Mouse (Mus musculus): ENCODE data around the gene Armc6.

The Armc6 gene

DNA sequence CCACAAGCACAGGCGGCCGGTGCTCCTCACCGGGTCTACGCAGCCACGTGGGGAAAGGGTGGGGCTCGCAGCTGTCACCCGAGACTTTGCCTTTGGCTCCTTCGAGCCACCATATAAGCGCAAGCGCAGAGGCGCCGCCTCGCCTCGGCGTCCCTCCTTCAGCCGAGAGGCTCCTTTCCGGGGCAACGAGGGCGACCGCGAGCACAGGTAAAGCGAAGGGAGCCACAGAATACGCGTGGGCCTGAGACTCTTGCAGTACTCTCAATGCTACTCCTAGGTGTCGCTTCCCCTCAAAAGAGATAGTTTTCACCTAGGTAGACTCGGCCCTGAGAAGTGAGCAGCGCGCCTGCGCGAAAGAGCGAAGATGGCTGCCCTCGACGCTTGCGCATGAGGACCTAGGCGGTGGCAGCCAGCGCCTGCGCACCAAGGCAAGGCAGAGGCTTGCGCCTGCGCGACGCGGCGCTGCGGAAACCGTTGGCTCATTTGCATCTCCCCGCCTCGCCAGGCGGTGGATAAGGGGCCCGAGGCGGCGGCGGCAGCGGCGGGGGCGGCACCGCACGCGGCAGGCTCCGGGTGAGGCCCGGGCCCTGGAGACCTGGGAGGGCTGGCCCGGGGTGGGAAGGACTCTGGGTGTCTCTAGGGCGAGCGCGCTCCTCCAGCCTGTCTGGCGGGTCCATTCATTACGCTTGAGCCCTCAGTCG, at the start of gene Armc6, which contains the start of gene Sugp2:
TSS of gene Armc6 (minus strand) at position 387 of the 701 bp plus-strand sequence.
TSS of gene Sugp2 (plus strand) at position 147 of the 701 bp plus-strand sequence.
- in situ Hi-C loops (cut with MboI, MseI): no loop called here

DNA sequence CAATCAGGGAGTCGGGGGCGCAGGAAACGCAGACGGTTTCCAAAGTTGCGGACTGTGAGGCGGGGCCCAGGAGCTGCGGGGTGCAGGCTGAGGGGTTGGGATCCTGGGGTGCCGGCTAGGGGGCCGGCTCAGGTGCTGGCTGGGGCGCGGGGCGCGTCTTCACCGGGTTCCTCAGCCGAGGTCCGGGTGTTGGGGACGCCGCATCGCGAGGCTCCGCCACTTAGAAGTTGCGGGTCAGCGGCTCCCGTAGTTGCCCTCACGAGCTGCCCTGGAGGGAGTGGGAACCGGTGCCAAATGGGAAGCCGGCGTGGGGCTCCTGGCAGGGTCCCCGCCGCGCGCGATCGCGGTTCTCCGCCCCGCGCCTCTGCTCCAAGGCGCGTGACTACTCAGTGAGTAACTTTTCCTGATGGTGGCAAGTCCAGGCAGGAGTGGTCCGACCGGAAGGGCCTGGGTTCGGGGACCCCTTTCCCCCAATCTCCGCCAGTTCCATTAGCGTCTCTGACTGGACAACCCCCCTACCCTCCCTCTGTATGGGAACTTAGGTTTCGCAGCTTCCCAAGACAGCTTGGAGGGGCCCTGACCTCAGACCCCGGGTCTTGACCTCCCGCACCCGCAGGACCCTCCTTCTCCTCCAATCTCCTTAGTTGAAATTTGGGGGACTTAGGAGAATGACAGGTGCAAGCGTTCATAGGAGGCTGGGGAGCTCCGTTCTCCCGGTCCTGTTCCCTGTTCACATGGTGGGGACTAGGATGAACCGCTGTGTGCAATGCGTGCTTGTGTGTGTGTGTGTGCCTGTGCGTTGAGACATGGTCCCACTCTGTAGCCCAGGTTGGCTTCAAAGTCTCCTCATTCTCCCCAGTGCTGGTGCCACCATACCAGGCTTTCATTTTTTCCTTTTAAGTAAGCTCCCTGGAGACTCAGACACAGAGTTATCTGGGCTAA, 49.1 kb upstream of the Armc6 start:
- in situ Hi-C loops (cut with MboI, MseI): no loop called here

- in situ Hi-C loops (cut with MboI, MseI): no loop called here
These were observed 48.4 kb upstream of the Armc6 start, which contains the start of gene Homer3 for GRCm38 (mm10) chr8:70282603-70283135. Gene Homer3 (plus strand): TSS chr8:70282827.

DNA sequence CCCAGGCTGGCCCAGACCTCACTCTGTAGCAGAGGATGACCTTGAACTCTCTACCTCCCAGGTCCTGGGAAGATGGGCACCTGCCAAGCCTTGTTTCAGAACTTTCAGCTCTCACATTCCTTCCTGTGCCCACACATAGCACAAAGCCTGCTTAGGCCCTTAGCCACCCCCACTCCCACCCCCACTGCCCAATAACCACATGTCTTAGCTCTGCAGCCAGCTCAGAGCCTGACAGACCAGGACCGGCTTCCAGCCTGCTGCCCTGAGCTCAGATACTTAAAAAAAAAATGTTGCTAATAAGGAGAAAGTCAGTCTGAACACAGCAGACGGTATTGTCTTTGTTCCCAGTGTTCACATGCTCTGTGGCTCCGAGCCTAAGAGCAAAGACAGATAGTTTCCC, 46.7 kb upstream of the Armc6 start:
- in situ Hi-C loops (cut with MboI, MseI): no loop called here

GRCm38 (mm10) chr8:70279266-70279665, 45.0 kb upstream of the Armc6 start:
- in situ Hi-C loops (cut with MboI, MseI): no loop called here

GRCm38 (mm10) chr8:70278175-70278574, 43.9 kb upstream of the Armc6 start:
- in situ Hi-C loops (cut with MboI, MseI): no loop called here

- in situ Hi-C loops (cut with MboI, MseI): no loop called here
These were observed 42.2 kb upstream of the Armc6 start for GRCm38 (mm10) chr8:70276476-70276875.

- in situ Hi-C loops (cut with MboI, MseI): no loop called here
These were observed 40.1 kb upstream of the Armc6 start for GRCm38 (mm10) chr8:70274350-70274749.

DNA sequence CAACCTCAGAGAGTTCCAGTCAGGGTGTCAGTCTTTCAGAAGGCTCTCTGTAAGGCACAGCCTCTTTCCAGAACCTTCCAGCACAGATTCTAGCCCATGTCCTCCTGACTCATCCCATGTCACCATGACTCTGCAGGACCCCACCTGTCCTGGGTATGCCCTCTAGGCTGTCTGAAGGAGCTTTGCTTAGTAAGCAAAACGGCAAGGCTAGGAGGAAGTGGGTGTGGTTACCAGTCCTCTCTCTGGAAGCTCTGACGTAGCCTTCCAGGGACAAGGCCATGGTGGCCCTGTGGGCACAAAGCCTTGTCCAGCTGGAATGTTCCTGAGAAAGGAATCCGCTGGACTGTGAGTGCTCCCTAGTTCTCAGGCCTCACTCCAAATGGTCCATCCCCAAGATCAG, 38.7 kb upstream of the Armc6 start:
- in situ Hi-C loops (cut with MboI, MseI): no loop called here

DNA sequence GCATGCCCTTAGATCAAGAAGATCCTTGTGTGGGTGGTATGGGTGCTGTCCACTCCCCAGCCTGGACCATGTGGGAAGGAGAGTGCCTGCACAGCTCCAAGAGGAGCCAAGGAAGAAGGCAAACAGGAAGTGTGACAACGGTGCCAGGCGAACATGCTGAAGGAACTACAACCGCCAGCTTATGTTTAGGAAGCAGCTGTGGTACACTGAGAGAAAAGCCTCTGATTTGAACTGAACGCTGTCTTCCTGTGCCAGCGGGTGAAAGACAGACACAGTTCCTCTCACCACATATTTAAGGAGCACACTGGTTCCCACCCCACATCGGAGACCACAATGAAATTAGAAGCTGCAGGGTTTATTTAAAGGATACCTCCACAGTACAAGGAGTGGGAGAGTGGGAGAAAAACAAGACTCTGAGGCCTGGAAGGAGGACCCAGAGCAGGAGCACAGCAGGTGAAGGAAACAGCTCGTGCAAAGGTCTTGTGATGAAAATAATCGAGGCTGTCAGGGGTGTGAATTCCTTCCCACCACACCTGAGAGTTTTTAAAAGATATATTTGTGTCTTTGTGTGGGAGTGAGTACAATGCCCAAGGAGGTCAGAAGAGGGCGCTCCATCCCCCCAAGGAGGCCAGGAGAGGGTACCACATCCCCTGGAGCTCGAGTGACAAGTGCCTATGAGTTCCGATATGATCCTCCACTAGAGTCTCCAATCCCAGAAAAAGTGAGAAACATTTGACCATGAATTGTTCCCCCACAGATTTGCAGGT, 34.7 kb upstream of the Armc6 start:
- in situ Hi-C loops (cut with MboI, MseI): no loop called here

- in situ Hi-C loops (cut with MboI, MseI): no loop called here
These were observed 34.0 kb upstream of the Armc6 start for GRCm38 (mm10) chr8:70268311-70268710.

- in situ Hi-C loops (cut with MboI, MseI): no loop called here
These were observed 33.4 kb upstream of the Armc6 start for GRCm38 (mm10) chr8:70267674-70268073.

DNA sequence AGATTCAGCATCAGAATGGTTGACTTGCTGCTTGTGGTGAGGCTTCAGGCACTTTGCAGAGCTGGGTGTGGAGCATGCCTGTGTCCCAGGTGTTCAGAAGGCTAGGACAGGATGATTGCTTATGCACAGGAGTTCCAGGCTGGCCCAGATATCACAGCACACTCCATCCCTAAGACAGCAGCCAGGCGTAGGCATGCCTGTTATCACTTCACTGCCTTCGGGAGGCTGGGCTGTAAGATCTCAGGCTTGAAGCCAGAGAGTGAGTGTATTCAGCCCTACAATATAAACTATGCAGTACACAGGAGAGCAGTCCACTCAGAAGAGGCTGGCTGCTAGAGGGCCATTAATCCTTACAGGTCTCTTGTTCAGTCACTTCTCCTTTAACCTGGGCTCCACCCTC, 24.8 kb upstream of the Armc6 start:
- in situ Hi-C loops (cut with MboI, MseI): no loop called here

- in situ Hi-C loops (cut with MboI, MseI): no loop called here
These were observed 24.3 kb upstream of the Armc6 start for GRCm38 (mm10) chr8:70258600-70258999.

DNA sequence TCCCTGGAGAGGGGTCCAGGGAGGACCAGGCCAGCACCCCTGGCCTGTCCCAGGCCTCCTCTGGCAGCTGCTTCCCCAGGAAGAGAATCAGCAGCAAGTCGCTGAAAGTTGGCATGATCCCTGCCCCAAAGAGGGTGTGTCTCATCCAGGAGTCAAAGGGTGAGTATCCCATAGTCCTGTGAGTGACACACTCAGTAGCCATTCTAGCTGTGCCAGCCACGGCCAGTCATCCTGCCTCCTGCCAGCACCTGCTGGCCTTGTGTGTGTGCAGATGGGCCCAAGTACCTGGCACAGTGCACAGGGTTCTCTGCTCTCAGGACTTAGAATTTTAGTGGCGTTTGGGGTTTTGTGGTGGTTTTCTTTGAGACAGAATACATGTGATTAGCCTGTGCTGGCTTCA, 23.2 kb upstream of the Armc6 start:
- in situ Hi-C loops (cut with MboI, MseI): no loop called here

- in situ Hi-C loops (cut with MboI, MseI): no loop called here
These were observed 20.4 kb upstream of the Armc6 start for GRCm38 (mm10) chr8:70254628-70255027.

DNA sequence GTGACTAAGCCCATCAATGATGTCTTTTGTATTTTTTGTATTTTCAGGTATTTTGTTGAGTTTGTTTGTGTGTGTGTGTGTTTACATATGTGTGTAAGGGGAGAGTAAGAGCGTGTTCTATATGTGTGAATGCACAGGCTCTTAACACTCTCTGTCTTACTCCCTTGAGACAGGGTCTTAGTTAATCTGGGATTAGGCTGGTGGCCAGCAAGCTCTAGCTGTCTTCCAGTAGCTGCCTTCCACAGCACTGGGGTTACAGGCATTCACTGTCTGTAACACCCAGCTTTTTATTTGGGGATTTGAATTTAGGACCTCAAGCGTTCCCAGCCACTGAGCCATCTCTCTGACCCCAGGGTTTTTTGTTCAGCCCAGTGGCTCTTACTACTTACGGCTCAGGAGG, 13.6 kb upstream of the Armc6 start:
- in situ Hi-C loops (cut with MboI, MseI): no loop called here

DNA sequence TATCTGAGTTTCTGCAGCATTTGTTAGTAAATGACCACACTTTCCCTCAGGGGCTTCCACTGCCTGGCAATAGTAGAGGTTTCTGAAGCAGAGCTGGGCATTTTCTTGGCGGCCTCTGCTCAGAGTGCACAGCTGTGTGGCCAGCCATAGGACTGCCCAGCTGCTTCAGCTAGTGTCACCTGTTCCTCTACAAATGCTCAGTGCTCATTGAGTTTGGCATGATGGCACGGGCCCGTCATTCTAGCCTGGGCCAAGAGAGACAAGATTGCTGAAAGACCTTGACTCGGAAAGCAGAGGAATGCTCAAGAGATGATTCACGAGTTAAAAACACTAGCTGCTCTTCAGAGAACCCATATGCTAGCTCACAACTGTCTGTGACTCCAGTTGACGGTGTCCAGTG, 12.4 kb upstream of the Armc6 start:
- in situ Hi-C loops (cut with MboI, MseI): no loop called here

GRCm38 (mm10) chr8:70240642-70241041, 6.4 kb upstream of the Armc6 start:
- in situ Hi-C loops (cut with MboI, MseI): no loop called here

GRCm38 (mm10) chr8:70237842-70238241, 3.6 kb upstream of the Armc6 start:
- in situ Hi-C loops (cut with MboI, MseI): no loop called here

- in situ Hi-C loops (cut with MboI, MseI): no loop called here
These were observed 489 bp upstream of the Armc6 start for GRCm38 (mm10) chr8:70234781-70235128.

GRCm38 (mm10) chr8:70233606-70234005, 660 bp downstream of the Armc6 start:
- in situ Hi-C loops (cut with MboI, MseI): no loop called here

All from T-helper 1 cell (primary cell).